In the genomic region with DNA sequence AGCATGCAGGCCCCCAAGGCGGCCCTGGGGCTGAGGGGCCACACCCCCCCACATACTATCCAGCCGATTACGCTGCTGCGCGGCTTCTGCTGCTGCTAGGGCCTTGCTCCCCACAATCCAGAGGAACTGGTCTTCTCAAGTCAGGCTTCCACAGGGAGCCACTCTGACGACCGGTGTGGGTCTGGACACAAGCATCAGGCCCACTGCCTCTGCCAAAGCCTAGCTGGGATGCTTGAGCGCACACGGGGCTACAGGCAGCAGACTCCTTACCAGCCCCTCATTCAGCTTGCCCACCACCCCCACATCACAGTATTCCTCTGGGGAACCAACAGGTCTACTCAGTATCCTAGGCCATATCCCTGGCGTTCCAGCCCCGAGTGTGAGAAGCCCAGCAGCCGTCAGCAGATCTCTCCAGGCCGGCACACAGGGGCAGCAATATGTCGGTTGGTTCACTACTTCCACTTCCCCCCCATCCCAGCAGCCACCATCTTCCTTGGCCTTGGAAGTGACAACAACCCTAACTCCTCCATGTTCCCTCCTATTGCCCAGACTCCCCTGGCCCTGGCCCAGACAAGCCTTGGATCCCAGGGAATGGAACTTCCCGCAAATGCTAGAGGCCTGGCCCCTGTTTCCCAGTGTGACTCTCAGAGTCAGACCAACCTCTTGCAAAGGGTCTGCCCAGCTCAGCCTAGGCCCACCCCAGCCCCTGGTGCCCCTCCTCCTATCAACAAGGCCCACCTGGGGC, we compare ENCODE assay signal across 8 mouse cellular contexts. TPM values are rescaled to one million over a fixed set of nuclear protein-coding genes. Genes with fewer than 3 reads are reported as not detected.
DNase-seq lines count a peak whose midpoint lies in the region; ATAC-seq and TF ChIP-seq lines count a peak whose summit lies in the region.

No protein-coding gene starts in this region.

- no peak; the same call in 1 of the 2 replicates for TF ChIP-seq POLR2A in testis, adult 2 months (IDR thresholded peaks at IDR 0.05; ENCODE audit: control insufficient read depth, low read depth, low read length)

- no peak for ATAC-seq in forebrain, embryonic 16.5 days
- no peak; the same call in 1 of the 2 replicates for ATAC-seq in intestine, postnatal 0 days

- peaks cover 66% of the 10 kb centered on the region for H3K4me1 ChIP-seq in forebrain, embryonic 16.5 days (replicated peaks; ENCODE audit: control insufficient read depth, insufficient read depth, low read length)
- 0 out of 2 replicates have a peak, but pooled peaks cover 16% of the 10 kb centered on the region for H3K4me1 ChIP-seq in intestine, postnatal 0 days (replicated peaks; ENCODE audit: control insufficient read depth, insufficient read depth, low read length)
- peaks cover 45% of the 10 kb centered on the region for H3K4me1 ChIP-seq in testis, adult 2 months (ENCODE audit: control insufficient read depth, insufficient read depth, low read length)

- peak; percentile 53 to 58 for DNase-seq in layer of hippocampus, postnatal 10 days (ENCODE audit: low spot score in 2 of 2)
- no peak for DNase-seq in layer of hippocampus, postnatal 36 days
- DNase-seq in brain, adult 2 months (ENCODE audit: low read depth, low spot score), result peak; percentile 56
- DNase-seq in lung, postnatal 14 days, result peak; percentile 31
- no peak for DNase-seq in left cerebral cortex, adult 8-10 months (ENCODE audit: low spot score in 2 of 2)

- H3K9me3 ChIP-seq in forebrain, embryonic 16.5 days (ENCODE audit: control insufficient read depth, low read length), result no peaks in the 10 kb centered on the region
- H3K9me3 ChIP-seq in intestine, postnatal 0 days (ENCODE audit: control insufficient read depth), result no peaks in the 10 kb centered on the region

- peak overlapping the region; percentile 88 for H3K9ac ChIP-seq in forebrain, embryonic 16.5 days (replicated peaks; ENCODE audit: low read depth, low read length)
- H3K9ac ChIP-seq in intestine, postnatal 0 days (ENCODE audit: low read depth, low read length), result peak overlapping the region; percentile 87

- no peaks in the 10 kb centered on the region for H3K27me3 ChIP-seq in forebrain, embryonic 16.5 days (replicated peaks; ENCODE audit: control insufficient read depth, insufficient read depth, low read length)
- no peaks in the 10 kb centered on the region for H3K27me3 ChIP-seq in intestine, postnatal 0 days (replicated peaks; ENCODE audit: control insufficient read depth, insufficient read depth, low read length)
- no peaks in the 10 kb centered on the region for H3K27me3 ChIP-seq in testis, adult 2 months (ENCODE audit: control insufficient read depth, insufficient read depth, low read length)

- H3K27ac ChIP-seq in forebrain, embryonic 16.5 days (ENCODE audit: low read length), result peak overlapping the region; percentile 88
- H3K27ac ChIP-seq in intestine, postnatal 0 days (ENCODE audit: low read depth, low read length), result peak overlapping the region; percentile 83
- peak overlapping the region; percentile 99 for H3K27ac ChIP-seq in testis, adult 2 months (ENCODE audit: control insufficient read depth, insufficient read depth, low read depth, low read length)

- peak overlapping the region; percentile 99 for H3K4me2 ChIP-seq in forebrain, embryonic 16.5 days (ENCODE audit: low read length)
- peak overlapping the region; percentile 97 for H3K4me2 ChIP-seq in intestine, postnatal 0 days (replicated peaks; ENCODE audit: low read depth)

- TF ChIP-seq CTCF in intestine, postnatal 0 days (IDR thresholded peaks at IDR 0.05; ENCODE audit: low read depth), result no peak
- TF ChIP-seq CTCF in testis, adult 2 months (IDR thresholded peaks at IDR 0.05; ENCODE audit: control insufficient read depth, insufficient read depth, insufficient replicate concordance, low read depth, low read length), result no peak

- peak overlapping the region; percentile 84 for H3K4me3 ChIP-seq in forebrain, embryonic 16.5 days (replicated peaks; ENCODE audit: low read length)
- peak overlapping the region; percentile 95 for H3K4me3 ChIP-seq in intestine, postnatal 0 days (ENCODE audit: low read depth, low read length)
- peak overlapping the region; percentile 91 for H3K4me3 ChIP-seq in testis, adult 2 months (ENCODE audit: control insufficient read depth, low read depth, low read length)

- H3K36me3 ChIP-seq in forebrain, embryonic 16.5 days (ENCODE audit: control insufficient read depth, insufficient read depth), result no peaks in the 10 kb centered on the region
- H3K36me3 ChIP-seq in intestine, postnatal 0 days (ENCODE audit: control insufficient read depth, insufficient read depth), result no peaks in the 10 kb centered on the region
- H3K36me3 ChIP-seq in testis, adult 2 months (ENCODE audit: control insufficient read depth, insufficient read depth, low read length), result no peaks in the 10 kb centered on the region

- WGBS in forebrain, embryonic 16.5 days, result 2% methylated on average over 15 of the region's 15 CpGs
- 2% methylated on average over 15 of the region's 15 CpGs for WGBS in intestine, postnatal 0 days

RNA-seq across cellular contexts. Expression of a gene that starts 1.3 kb away (rescaled TPM):
- 100 to 1,000 TPM; 254 to 263 TPM for total RNA-seq in layer of hippocampus, postnatal 10 days (2021)
- total RNA-seq in layer of hippocampus, postnatal 36 days (2021), result 100 to 1,000 TPM; 195 to 208 TPM
- 299 and 316 TPM in 2 replicates for polyA plus RNA-seq in forebrain, embryonic 16.5 days (2015; fragmentation: Nextera tagmentation; extraction: Ambion mirVana)
- polyA plus RNA-seq in intestine, postnatal 0 days (2015; fragmentation: Nextera tagmentation; extraction: Ambion mirVana), result 245 and 265 TPM in 2 replicates
- 87.7 and 103 TPM in 2 replicates for polyA plus RNA-seq in testis, adult 2 months (2012; rRNA removed)
- total RNA-seq in left cerebral cortex, adult 8-10 months (2022), result 100 to 1,000 TPM; 239 to 252 (median 247) TPM

RNA-seq across cellular contexts. Expression of a gene that starts 24.8 kb away (rescaled TPM):
- total RNA-seq in layer of hippocampus, postnatal 10 days (2021), result 1 to 10 TPM; 3.5 to 3.7 TPM
- 1 to 10 TPM; 1.7 to 2.2 TPM for total RNA-seq in layer of hippocampus, postnatal 36 days (2021)
- 2.3 and 3.0 TPM in 2 replicates for polyA plus RNA-seq in forebrain, embryonic 16.5 days (2015; fragmentation: Nextera tagmentation; extraction: Ambion mirVana)
- polyA plus RNA-seq in intestine, postnatal 0 days (2015; fragmentation: Nextera tagmentation; extraction: Ambion mirVana), result 37.1 and 37.3 TPM in 2 replicates
- 2.1 and 4.1 TPM in 2 replicates for polyA plus RNA-seq in testis, adult 2 months (2012; rRNA removed)
- 1 to 10 TPM; 5.1 to 5.9 (median 5.3) TPM for total RNA-seq in left cerebral cortex, adult 8-10 months (2022)

RNA-seq across cellular contexts. Expression of a gene that starts 35.5 kb away (rescaled TPM):
- total RNA-seq in layer of hippocampus, postnatal 10 days (2021), result 100 to 1,000 TPM in 1 of 2 experiments, 10 to 100 TPM in 1; 96.5 to 109 TPM
- 10 to 100 TPM; 53.9 to 60.6 TPM for total RNA-seq in layer of hippocampus, postnatal 36 days (2021)
- polyA plus RNA-seq in forebrain, embryonic 16.5 days (2015; fragmentation: Nextera tagmentation; extraction: Ambion mirVana), result 30.4 and 32.6 TPM in 2 replicates
- polyA plus RNA-seq in intestine, postnatal 0 days (2015; fragmentation: Nextera tagmentation; extraction: Ambion mirVana), result 15.5 and 15.6 TPM in 2 replicates
- polyA plus RNA-seq in testis, adult 2 months (2012; rRNA removed), result 0.10 and 0.32 TPM in 2 replicates
- total RNA-seq in left cerebral cortex, adult 8-10 months (2022), result 10 to 100 TPM; 82.5 to 94.5 (median 86.9) TPM

RNA-seq across cellular contexts. Expression of a gene that starts 45.7 kb away (rescaled TPM):
- total RNA-seq in layer of hippocampus, postnatal 10 days (2021), result 1 to 10 TPM in 1 of 2 experiments, under 1 TPM in 1; 0.71 to 1.1 TPM
- not detected for total RNA-seq in layer of hippocampus, postnatal 36 days (2021)
- polyA plus RNA-seq in forebrain, embryonic 16.5 days (2015; fragmentation: Nextera tagmentation; extraction: Ambion mirVana), result 1.2 and 1.4 TPM in 2 replicates
- polyA plus RNA-seq in intestine, postnatal 0 days (2015; fragmentation: Nextera tagmentation; extraction: Ambion mirVana), result 1.6 and 1.9 TPM in 2 replicates
- 0.05 and 0.12 TPM in 2 replicates for polyA plus RNA-seq in testis, adult 2 months (2012; rRNA removed)
- 1 to 10 TPM in 1 of 4 experiments, under 1 TPM in 3; 0.32 to 1.0 (median 0.62) TPM for total RNA-seq in left cerebral cortex, adult 8-10 months (2022)

RNA-seq across cellular contexts. Expression of a gene that starts 46.4 kb away (rescaled TPM):
- total RNA-seq in layer of hippocampus, postnatal 10 days (2021), result 10 to 100 TPM; 13.2 to 14.1 TPM
- 10 to 100 TPM; 11.2 to 13.8 TPM for total RNA-seq in layer of hippocampus, postnatal 36 days (2021)
- polyA plus RNA-seq in forebrain, embryonic 16.5 days (2015; fragmentation: Nextera tagmentation; extraction: Ambion mirVana), result 14.4 and 16.8 TPM in 2 replicates
- 36.9 and 38.9 TPM in 2 replicates for polyA plus RNA-seq in intestine, postnatal 0 days (2015; fragmentation: Nextera tagmentation; extraction: Ambion mirVana)
- polyA plus RNA-seq in testis, adult 2 months (2012; rRNA removed), result 16.4 and 20.5 TPM in 2 replicates
- total RNA-seq in left cerebral cortex, adult 8-10 months (2022), result 10 to 100 TPM; 11.3 to 15.5 (median 15.3) TPM

Comparison
In these comparisons a context has a peak if more than half of its experiments do, and no peak if none do; other contexts are left out.
1. DNase-seq: peak in layer of hippocampus, postnatal 10 days (2 of 2), brain, adult 2 months (single experiment) and lung, postnatal 14 days (single experiment); none in layer of hippocampus, postnatal 36 days (0 of 2) and left cerebral cortex, adult 8-10 months (0 of 2).
2. Peak in every context shown above with its lines, with median percentiles within 50 percentile points of each other: H3K27ac ChIP-seq and H3K4me3 ChIP-seq.